Mouse (Mus musculus): ENCODE results near the gene Cnnm1.

Cnnm1 gene

DNA sequence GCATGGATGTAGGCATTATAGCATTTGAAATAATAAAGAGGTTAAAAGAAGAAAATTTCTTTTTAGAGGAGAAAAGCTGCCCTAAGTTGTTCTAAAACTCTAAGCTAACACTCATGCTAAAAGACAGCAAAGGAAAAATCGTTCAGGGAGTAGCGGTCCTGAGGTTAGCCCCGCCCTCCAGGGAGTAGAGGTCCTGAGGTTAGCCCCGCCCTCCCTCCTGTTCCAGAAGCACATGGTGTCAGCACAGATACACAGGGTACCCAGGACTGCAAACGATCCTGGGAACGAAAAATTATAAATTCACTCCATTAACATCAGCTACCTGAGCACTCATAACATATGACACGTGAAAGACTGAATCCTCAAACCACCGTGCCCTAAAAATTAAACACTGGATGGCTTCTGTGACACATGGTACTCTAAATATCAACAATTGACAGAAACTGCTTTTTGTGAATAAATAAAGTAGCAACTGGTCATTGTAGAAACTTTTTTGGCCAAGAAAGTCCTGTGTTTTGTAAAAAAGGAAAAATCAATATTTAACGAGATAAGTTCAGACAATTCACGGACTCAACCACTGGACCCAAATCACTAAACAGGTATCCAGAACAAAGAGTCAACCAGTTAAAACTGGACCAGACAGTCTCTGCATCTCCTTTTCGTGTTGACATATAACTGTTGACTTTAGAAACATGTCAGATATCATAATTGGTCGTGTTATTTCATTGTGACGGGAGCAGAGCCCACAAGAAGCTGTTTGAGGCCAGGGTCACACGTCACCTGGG, 70.4 kb downstream of the Cnnm1 start:
- intact Hi-C loops (cut with DNase I) = no loop called here

- intact Hi-C loops (cut with DNase I) = no loop called here
These were observed 71.7 kb downstream of the Cnnm1 start for GRCm38 (mm10) chr19:43511621-43512620.

DNA sequence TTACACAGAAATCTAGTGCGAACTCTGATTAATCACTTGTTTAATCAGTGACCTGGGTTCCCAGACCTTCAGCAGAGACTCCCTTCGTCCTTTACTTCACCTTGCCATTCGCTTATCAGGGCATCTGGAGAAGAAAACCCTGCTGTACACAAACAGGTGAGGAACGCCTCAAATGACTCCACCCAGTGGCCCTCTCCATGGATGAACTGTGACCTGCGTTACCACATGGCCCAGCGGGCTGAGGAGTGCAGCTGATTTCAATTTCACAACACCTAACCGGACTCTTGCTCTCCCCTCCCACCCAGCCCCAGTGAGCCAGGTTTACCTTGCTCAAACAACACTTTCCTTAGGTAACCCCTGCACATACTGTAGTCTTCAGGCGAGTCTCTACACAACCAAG, 73.6 kb downstream of the Cnnm1 start:
- intact Hi-C loops (cut with DNase I) = no loop called here

DNA sequence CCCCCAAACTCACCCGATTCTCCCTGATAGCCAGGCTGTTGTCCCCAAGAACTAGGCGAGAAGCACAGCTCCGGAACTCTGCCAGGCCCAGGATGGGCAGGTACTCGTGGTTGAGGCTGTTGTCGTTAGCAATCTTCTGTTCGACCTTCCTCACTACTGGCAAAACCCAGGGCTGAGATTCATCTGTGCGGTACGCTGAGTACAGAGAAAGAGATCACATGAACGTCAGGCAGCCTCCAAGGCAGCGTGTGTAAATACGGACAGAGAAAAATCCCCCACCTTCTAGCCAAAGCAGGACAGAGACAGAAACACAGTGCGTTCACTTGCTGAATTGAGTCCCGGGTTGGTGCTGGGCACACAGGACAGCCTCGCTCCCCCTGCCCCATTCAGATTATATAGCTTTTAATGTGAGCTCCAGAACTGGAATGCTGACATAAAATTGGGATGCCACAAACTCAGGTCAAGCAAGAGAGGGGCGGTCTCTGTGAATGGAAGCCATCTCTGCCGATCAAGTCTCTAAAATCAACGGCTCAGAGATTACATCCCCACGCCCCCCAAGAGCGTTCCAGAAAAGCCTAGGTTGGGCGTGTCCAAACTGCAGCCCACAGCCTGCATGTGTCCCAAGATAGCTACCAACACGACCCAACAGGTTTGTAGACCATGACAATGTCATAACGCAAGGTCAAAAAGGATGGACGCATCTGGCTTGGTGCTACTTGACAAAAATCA, 75.6 kb downstream of the Cnnm1 start:
- intact Hi-C loops (cut with DNase I) = no loop called here

DNA sequence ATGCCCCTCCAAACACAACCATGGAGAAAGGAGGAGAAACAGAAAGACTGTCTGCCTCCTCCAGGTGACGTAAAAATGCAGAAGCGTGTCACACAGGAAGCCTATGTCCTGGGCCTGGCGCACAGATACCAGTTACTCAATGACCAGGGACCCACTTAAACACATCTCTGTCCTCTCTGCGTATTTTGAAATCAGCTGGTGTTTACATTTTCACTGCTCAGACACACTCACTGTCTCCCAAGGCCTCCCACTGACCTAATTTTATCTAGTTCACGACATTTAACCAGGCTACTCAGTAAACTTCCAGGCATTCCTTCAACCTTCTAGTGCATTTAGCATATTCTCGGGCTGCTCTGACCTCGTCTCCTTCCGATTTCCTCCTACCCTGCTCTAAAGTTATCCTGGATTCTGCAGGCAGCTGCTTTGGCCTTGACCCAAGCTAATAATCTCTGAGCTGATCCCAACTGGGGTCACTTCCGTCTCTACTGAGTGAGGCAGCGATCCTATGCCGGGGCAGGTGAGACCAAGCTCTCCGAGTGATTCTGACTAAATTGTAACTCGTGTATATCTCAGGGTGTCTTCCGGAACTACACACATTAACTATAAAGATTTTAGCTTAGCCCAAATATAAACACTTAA, 76.3 kb downstream of the Cnnm1 start:
- intact Hi-C loops (cut with DNase I) = no loop called here

GRCm38 (mm10) chr19:43517320-43517719, 77.1 kb downstream of the Cnnm1 start:
- intact Hi-C loops (cut with DNase I) = no loop called here

DNA sequence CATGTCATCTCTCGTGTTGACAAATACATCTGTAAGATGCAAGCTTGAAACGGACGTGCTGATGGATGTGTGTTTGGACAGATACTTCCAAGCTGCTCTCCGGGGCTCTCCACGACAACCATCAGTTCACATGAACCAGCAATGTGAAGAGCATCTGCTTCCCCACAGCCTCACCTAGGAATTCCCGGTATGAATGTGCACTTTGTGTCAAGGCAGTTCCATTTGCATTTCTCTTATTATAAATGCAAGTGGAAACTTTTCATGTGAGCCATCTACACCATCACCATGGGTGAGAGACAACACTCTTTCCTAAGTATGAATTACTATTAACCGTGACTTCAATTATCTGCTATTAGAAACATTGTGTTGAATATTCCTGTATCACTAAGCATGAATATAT, 77.6 kb downstream of the Cnnm1 start:
- intact Hi-C loops (cut with DNase I) = no loop called here

DNA sequence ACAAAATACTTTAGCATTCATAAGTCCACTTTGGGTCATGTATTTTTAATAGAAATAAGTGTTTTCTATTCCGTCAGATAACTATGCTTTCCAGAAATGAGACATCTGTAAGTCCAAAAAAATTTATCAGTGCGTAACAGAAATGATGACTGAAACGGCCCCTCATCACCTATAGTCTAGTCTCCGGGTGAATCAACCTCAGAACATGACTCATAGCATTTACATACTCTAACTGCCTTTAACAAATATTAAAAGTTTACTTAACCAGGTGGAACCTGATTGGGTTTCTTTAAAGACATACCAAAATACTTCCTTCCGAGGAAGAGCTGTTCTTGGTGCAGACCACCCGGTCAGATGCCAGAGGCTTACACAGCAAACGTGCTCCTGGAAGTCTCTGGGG, 78.0 kb downstream of the Cnnm1 start:
- intact Hi-C loops (cut with DNase I) = no loop called here

GRCm38 (mm10) chr19:43519226-43519625, 79.0 kb downstream of the Cnnm1 start:
- intact Hi-C loops (cut with DNase I) = no loop called here

DNA sequence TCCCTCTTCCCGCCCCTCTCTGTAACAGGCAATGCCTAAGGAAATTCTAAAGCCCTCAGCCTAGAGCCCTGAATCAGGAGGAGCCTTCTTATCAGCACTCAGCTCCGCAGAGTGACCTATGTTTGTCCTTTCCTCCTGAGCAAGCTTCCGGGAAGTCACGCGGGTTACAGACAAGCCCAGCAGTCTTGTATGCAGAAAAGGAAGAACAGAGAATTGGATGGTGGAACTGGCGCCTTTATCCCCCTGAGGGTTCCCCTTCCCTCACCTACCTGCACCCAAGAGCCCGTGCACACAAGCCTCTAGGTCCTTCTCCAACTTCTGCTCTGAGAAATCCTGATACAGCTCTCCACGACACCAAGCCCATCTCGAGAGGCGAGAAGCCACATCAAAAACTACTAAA, 80.2 kb downstream of the Cnnm1 start:
- intact Hi-C loops (cut with DNase I) = loop anchor here (10.0 kb wide), 1 partner anchor 234 kb away; the partner anchor contains the start of genes Cox15 and Cutc

DNA sequence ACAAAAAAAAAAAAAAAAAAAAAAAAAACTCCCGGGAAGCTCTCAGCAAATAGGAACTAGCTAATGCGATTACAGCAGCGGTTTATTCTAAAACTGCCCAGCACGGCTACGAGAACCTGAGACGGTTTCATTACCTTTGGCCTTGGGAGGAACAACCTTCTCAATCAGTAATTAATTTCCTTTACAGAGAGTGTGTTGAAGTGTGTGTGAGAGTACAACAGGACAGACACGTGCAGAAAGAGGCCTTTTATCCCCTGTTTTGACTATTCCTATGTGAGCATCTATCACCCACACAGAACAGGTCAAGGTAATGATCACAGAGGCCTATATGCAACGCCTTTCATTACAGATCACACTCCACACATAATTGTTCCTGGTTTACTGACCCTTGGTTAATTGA, 81.1 kb downstream of the Cnnm1 start:
- intact Hi-C loops (cut with DNase I) = loop anchor here (10.0 kb wide), 1 partner anchor 233 kb away; the partner anchor contains the start of genes Cox15 and Cutc

GRCm38 (mm10) chr19:43521996-43522395, 81.8 kb downstream of the Cnnm1 start:
- intact Hi-C loops (cut with DNase I) = loop anchor here (10.0 kb wide), 1 partner anchor 233 kb away; the partner anchor contains the start of genes Cox15 and Cutc

DNA sequence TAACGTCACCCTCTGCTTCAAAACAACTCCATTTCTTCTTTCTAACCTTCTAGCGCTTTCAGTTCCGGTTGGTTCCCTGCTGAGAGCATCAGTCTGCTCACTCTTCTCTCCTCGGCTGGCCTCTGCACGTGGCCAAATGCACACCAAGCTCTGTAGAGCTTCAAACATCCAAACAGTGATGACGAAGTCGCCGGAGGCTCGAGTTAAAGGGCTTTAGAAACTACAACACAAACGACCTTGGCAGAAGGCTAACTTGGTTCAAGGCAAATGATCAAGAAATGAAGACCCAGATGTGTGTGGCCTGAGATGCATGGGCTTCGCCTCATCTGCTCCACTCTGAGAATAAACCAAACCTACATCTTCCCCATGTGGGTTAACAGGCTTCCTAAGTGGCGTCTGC, 83.3 kb downstream of the Cnnm1 start:
- intact Hi-C loops (cut with DNase I) = loop anchor here (10.0 kb wide), 1 partner anchor 231 kb away; the partner anchor contains the start of genes Cox15 and Cutc

- intact Hi-C loops (cut with DNase I) = loop anchor here (10.0 kb wide), 1 partner anchor 230 kb away; the partner anchor contains the start of genes Cox15 and Cutc
These were observed 84.2 kb downstream of the Cnnm1 start, which contains the start of gene Got1 for GRCm38 (mm10) chr19:43524187-43525103. TSS of gene Got1 (minus strand) at chr19:43524605.

DNA sequence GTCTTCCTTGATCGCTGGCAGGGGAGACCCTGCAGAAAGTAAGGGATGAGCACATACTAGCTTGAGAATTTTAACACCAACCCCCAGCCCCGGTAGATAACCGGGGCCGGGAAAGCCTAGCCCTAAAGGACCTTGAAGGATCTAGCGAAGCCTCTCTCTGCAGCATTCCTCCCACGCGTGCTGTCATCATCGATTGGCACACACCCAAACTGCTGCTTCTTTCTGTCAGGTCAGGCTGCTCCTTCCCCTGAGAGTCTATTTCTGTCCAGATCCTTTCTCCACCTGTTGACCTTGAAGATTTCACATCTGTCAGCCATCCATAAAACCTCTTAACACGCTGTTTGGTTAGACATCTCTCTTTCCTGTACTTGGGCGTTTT, 84.9 kb downstream of the Cnnm1 start:
- intact Hi-C loops (cut with DNase I) = loop anchor here (10.0 kb wide), 1 partner anchor 230 kb away; the partner anchor contains the start of genes Cox15 and Cutc

GRCm38 (mm10) chr19:43525566-43525965, 85.3 kb downstream of the Cnnm1 start:
- intact Hi-C loops (cut with DNase I) = loop anchor here (10.0 kb wide), 1 partner anchor 229 kb away; the partner anchor contains the start of genes Cox15 and Cutc

GRCm38 (mm10) chr19:43526025-43526424, 85.8 kb downstream of the Cnnm1 start:
- intact Hi-C loops (cut with DNase I) = loop anchor here (10.0 kb wide), 1 partner anchor 229 kb away; the partner anchor contains the start of genes Cox15 and Cutc

- intact Hi-C loops (cut with DNase I) = loop anchor here (10.0 kb wide), 1 partner anchor 228 kb away; the partner anchor contains the start of genes Cox15 and Cutc
These were observed 86.9 kb downstream of the Cnnm1 start for GRCm38 (mm10) chr19:43527131-43527530.

DNA sequence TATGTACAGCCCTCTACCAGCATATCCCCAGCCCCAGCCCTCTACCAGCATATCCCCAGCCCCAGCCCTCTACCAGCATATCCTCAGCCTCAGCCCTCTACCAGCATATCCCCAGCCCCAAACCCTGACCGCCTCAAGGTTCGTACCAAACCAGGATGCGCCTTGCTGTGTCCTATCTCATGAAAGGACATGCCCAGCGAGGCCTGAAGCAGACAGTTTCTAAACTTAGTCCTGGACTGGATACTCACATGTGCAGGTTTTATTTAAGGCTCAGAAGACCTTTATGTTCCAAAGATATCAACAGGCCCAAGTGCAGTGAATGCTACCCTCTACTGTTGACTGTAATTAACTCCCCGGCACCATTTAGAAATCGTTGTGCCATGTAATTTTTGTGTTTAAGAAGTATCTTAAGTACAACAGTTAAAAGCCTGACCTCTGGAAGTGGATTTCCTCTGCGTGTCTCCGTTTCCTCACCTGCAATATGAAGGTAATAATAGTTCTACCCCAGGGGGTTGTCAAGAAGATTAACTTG, 87.9 kb downstream of the Cnnm1 start:
- intact Hi-C loops (cut with DNase I) = loop anchor here (10.0 kb wide), 1 partner anchor 227 kb away; the partner anchor contains the start of genes Cox15 and Cutc
